Mouse (Mus musculus): ENCODE data around the gene Pitpnc1. TPM values are rescaled to one million over a fixed set of nuclear protein-coding genes. Genes with fewer than 3 reads are reported as not detected.

Pitpnc1 gene
- total RNA-seq, 4 experiments from 2014 or later = 52.3 to 67.4 (median 59.9) TPM

DNA sequence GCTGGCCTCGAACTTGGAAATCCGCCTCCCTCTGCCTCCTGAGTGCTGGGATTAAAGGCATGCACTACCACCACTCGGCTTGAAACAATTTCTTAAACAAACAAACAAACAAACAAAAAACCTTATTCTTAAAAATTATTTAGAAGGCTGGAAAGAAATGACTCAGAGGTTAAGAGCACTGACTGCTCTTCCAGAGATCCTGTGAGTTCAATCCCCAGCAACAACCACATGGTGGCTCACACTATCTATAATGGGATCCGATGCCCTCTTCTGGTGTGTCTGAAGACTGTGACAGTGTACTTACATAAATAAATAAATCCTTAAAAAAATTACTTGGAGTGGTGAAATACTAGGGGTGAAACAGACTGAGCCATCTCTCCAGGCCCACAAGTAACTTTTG is 309.3 kb downstream of the Pitpnc1 start:
- DNase-seq (ENCODE audit: low spot score in 2 of 2) = no peak

DNA sequence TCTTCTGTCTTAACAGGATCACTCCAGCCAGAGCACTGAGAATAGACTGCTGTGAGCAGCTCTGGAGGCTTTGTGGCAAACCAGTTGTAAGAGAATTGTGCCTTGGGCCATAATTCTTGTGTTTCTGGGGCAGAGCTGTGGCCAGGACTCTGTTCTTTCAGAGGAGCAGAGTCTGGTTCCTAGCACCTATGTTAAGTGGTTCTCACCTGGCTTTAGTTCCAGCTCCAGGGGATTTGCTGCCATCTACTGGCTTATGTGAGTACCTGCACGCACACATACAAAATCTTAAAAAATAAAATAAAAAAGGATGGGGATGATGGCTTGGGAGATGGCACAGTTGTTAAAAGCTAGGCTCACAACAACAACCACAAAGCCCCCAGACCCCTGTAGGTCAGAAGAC is 311.5 kb downstream of the Pitpnc1 start:
- no peak for DNase-seq (ENCODE audit: low spot score in 2 of 2)

Other genes with a start within 250 kb of the Pitpnc1 start
- gene Psmd12, start 8.8 kb upstream of the Pitpnc1 start, total RNA-seq (2022) = 10 to 100 TPM; 71.0 to 79.5 (median 71.8) TPM
- 10 to 100 TPM; 41.9 to 52.3 (median 48.0) TPM for gene Helz, start 77.2 kb upstream of the Pitpnc1 start, total RNA-seq (2022)
- under 1 TPM in 3 of 4 experiments, not detected in 1; 0.30 to 0.59 (median 0.37) TPM for gene Cacng1, start 245.8 kb upstream of the Pitpnc1 start, total RNA-seq (2022)

All from left cerebral cortex, adult 8-10 months (tissue).